Mouse (Mus musculus) bone marrow macrophage, adult 2 months (primary cell): ENCODE measurements at regions not wholly inside any gene's neighbourhood (a gene's known extent, or its start where the extent isn't known, plus 50 kb on each side); places are given as distances from the start of the nearest gene placed in this dataset.

Source experiments
- CTCF ChIP-seq: IDR thresholded peaks from 2 replicates; pipeline ENCODE4 v1.5.1; 2012; ENCODE audit warnings: low read depth, mild to moderate bottlenecking, low read length, moderate library complexity
- POLR2A ChIP-seq: IDR thresholded peaks from 2 replicates; pipeline ENCODE4 v1.6.1; 2012; ENCODE audit warnings: mild to moderate bottlenecking, low read depth, low read length, borderline replicate concordance

- TF ChIP-seq POLR2A (no peak), CTCF (no peak)
Observed at GRCm38 (mm10) chr2:159361371-159361770, 566.8 kb downstream of the Dhx35 start.
